Mouse (Mus musculus): ENCODE data around the gene Hps4. TPM values are rescaled to one million over a fixed set of nuclear protein-coding genes. Genes with fewer than 3 reads are reported as not detected.

Gene Hps4
- polyA plus RNA-seq, 1 experiment = 1.3 TPM

- peaks cover 18% of the 10 kb centered on the region for H3K4me1 ChIP-seq (ENCODE audit: control insufficient read depth)
- H3K9me3 ChIP-seq (ENCODE audit: control insufficient read depth, low read length) = peaks cover 10% of the 10 kb centered on the region
- H3K36me3 ChIP-seq (ENCODE audit: control insufficient read depth) = no peaks in the 10 kb centered on the region
- H3K27me3 ChIP-seq (ENCODE audit: control insufficient read depth) = no peaks in the 10 kb centered on the region; the same call in 1 of the 2 replicates
- H3K4me3 ChIP-seq (replicated peaks) = no peak overlapping the region
- no peak for TF ChIP-seq GATA1 (IDR thresholded peaks at IDR 0.05; ENCODE audit: low read length)
- no peak for TF ChIP-seq TAL1 (IDR thresholded peaks at IDR 0.05; ENCODE audit: low read length)
These were observed 42.1 kb downstream of the Hps4 start for GRCm38 (mm10) chr5:112384805-112385472.

- Histone ChIP-seq H3K27me3 (ENCODE audit: control insufficient read depth) (peaks cover under 1% of the 10 kb centered on the region; the same call in 1 of the 2 replicates), H3K9me3 (ENCODE audit: control insufficient read depth, low read length) (peaks cover 10% of the 10 kb centered on the region), H3K36me3 (ENCODE audit: control insufficient read depth) (no peaks in the 10 kb centered on the region), H3K4me1 (ENCODE audit: control insufficient read depth) (peaks cover 18% of the 10 kb centered on the region), H3K4me3 (replicated peaks) (no peak overlapping the region)
- no peak for TF ChIP-seq TAL1 (IDR thresholded peaks at IDR 0.05; ENCODE audit: low read length)
- no peak for TF ChIP-seq GATA1 (IDR thresholded peaks at IDR 0.05; ENCODE audit: low read length)
These were observed 43.1 kb downstream of the Hps4 start for GRCm38 (mm10) chr5:112385973-112386372.

- H3K36me3 ChIP-seq (ENCODE audit: control insufficient read depth) = no peaks in the 10 kb centered on the region
- peaks cover 34% of the 10 kb centered on the region for H3K27me3 ChIP-seq (ENCODE audit: control insufficient read depth)
- TF ChIP-seq GATA1 (IDR thresholded peaks at IDR 0.05; ENCODE audit: low read length) (no peak), TAL1 (IDR thresholded peaks at IDR 0.05; ENCODE audit: low read length) (no peak)
- no peak overlapping the region for H3K4me3 ChIP-seq (replicated peaks)
- peaks cover 18% of the 10 kb centered on the region for H3K4me1 ChIP-seq (ENCODE audit: control insufficient read depth)
- H3K9me3 ChIP-seq (ENCODE audit: control insufficient read depth, low read length) = peaks cover 10% of the 10 kb centered on the region
These were observed 46.5 kb downstream of the Hps4 start for GRCm38 (mm10) chr5:112389352-112389751.

GRCm38 (mm10) chr5:112391002-112391401 is 48.1 kb downstream of the Hps4 start:
- TF ChIP-seq GATA1 (IDR thresholded peaks at IDR 0.05; ENCODE audit: low read length) (no peak), TAL1 (IDR thresholded peaks at IDR 0.05; ENCODE audit: low read length) (no peak)
- peaks cover 7% of the 10 kb centered on the region for H3K4me1 ChIP-seq (ENCODE audit: control insufficient read depth)
- H3K27me3 ChIP-seq (ENCODE audit: control insufficient read depth) = peaks cover 51% of the 10 kb centered on the region

GRCm38 (mm10) chr5:112391676-112392323 is 48.9 kb downstream of the Hps4 start:
- Histone ChIP-seq H3K4me3 (replicated peaks) (no peak overlapping the region), H3K9me3 (ENCODE audit: control insufficient read depth, low read length) (no peaks in the 10 kb centered on the region; the same call in 1 of the 2 replicates), H3K27me3 (ENCODE audit: control insufficient read depth) (peaks cover 57% of the 10 kb centered on the region), H3K36me3 (ENCODE audit: control insufficient read depth) (no peaks in the 10 kb centered on the region), H3K4me1 (ENCODE audit: control insufficient read depth) (peaks cover 3% of the 10 kb centered on the region; the same call in 1 of the 2 replicates)
- TF ChIP-seq TAL1 (IDR thresholded peaks at IDR 0.05; ENCODE audit: low read length) (no peak), GATA1 (IDR thresholded peaks at IDR 0.05; ENCODE audit: low read length) (no peak)

More at GRCm38 (mm10) chr5:112391002-112391401, 48.1 kb downstream of the Hps4 start:
- Histone ChIP-seq H3K4me3 (replicated peaks) (no peak overlapping the region), H3K9me3 (ENCODE audit: control insufficient read depth, low read length) (peaks cover 4% of the 10 kb centered on the region), H3K36me3 (ENCODE audit: control insufficient read depth) (no peaks in the 10 kb centered on the region)

GRCm38 (mm10) chr5:112393741-112394414 is 51.0 kb downstream of the Hps4 start:
- Histone ChIP-seq H3K27me3 (ENCODE audit: control insufficient read depth) (peaks cover 60% of the 10 kb centered on the region), H3K9me3 (ENCODE audit: control insufficient read depth, low read length) (no peaks in the 10 kb centered on the region; the same call in 1 of the 2 replicates), H3K36me3 (ENCODE audit: control insufficient read depth) (no peaks in the 10 kb centered on the region), H3K4me1 (ENCODE audit: control insufficient read depth) (peaks cover 3% of the 10 kb centered on the region; the same call in 1 of the 2 replicates), H3K4me3 (replicated peaks) (no peak overlapping the region)
- TF ChIP-seq GATA1 (IDR thresholded peaks at IDR 0.05; ENCODE audit: low read length) (no peak), TAL1 (IDR thresholded peaks at IDR 0.05; ENCODE audit: low read length) (no peak)

GRCm38 (mm10) chr5:112394415-112394763 is 51.5 kb downstream of the Hps4 start:
- H3K4me1 ChIP-seq (ENCODE audit: control insufficient read depth) = peaks cover 3% of the 10 kb centered on the region; the same call in 1 of the 2 replicates
- TF ChIP-seq TAL1 (IDR thresholded peaks at IDR 0.05; ENCODE audit: low read length) = no peak
- no peak for TF ChIP-seq GATA1 (IDR thresholded peaks at IDR 0.05; ENCODE audit: low read length)
- no peaks in the 10 kb centered on the region for H3K36me3 ChIP-seq (ENCODE audit: control insufficient read depth)
- H3K4me3 ChIP-seq (replicated peaks) = no peak overlapping the region
- peaks cover 60% of the 10 kb centered on the region for H3K27me3 ChIP-seq (ENCODE audit: control insufficient read depth)
- no peaks in the 10 kb centered on the region; the same call in 1 of the 2 replicates for H3K9me3 ChIP-seq (ENCODE audit: control insufficient read depth, low read length)

GRCm38 (mm10) chr5:112394779-112395443 is 52.0 kb downstream of the Hps4 start, which contains the start of gene Asphd2:
Asphd2 (minus strand) TSS chr5:112394866.
- Histone ChIP-seq H3K27me3 (ENCODE audit: control insufficient read depth) (peaks cover 60% of the 10 kb centered on the region), H3K36me3 (ENCODE audit: control insufficient read depth) (no peaks in the 10 kb centered on the region), H3K4me1 (ENCODE audit: control insufficient read depth) (peaks cover 3% of the 10 kb centered on the region; the same call in 1 of the 2 replicates), H3K4me3 (replicated peaks) (no peak within 1 kb of the TSS), H3K9me3 (ENCODE audit: control insufficient read depth, low read length) (no peaks in the 10 kb centered on the region; the same call in 1 of the 2 replicates)
- no peak for TF ChIP-seq TAL1 (IDR thresholded peaks at IDR 0.05; ENCODE audit: low read length)
- no peak for TF ChIP-seq GATA1 (IDR thresholded peaks at IDR 0.05; ENCODE audit: low read length)
